Mouse (Mus musculus) left cerebral cortex, adult 2 months (tissue): Measurements from ENCODE around the gene Sparcl1. TPM values are rescaled to one million over a fixed set of nuclear protein-coding genes. Genes with fewer than 3 reads are reported as not detected.

Experiments used
- DNase-seq, 2 experiments: peaks; one replicate each; pipeline ENCODE4 v3.0.0; 2021 to 2022; ENCODE audit warnings: low spot score in 2 of 2, mixed read lengths in 1 of 2; ENCODE audit errors: extremely low spot score in 1 of 2
- H3K27ac ChIP-seq: fragments of 200-600 bp; 2 replicates; pipeline ENCODE4 v1.8.1; 2022
- H3K4me3 ChIP-seq: fragments of 200-600 bp; 2 replicates; pipeline ENCODE4 v1.8.1; 2022
- CTCF ChIP-seq: fragments of 200-600 bp; IDR thresholded peaks from 2 replicates; pipeline ENCODE4 v1.8.1; 2022; ENCODE audit warnings: antibody characterized with exemption, mild to moderate bottlenecking, moderate library complexity
- intact Hi-C: fragments of 180-260 bp; cut with DNase I; formaldehyde crosslinking; loops from one replicate; pipeline ENCODE4 v1.15.1; 2025
- total RNA-seq, 2 experiments: library from RNA; stranded (reverse); gene quantifications; 2 replicates each; pipeline ENCODE4 v1.2.3; 2021

The Sparcl1 gene
- total RNA-seq, 2 experiments from 2014 or later = 1,525 to 1,546 TPM

- intact Hi-C loops = no loop called here
- DNase-seq = no peak
- no peak within 1 kb of the TSS for H3K27ac ChIP-seq
- no peak within 1 kb of the TSS for H3K4me3 ChIP-seq
- no peak for TF ChIP-seq CTCF
Measured at GRCm38 (mm10) chr5:104077508-104077907, 36.0 kb downstream of the Sparcl1 start, which contains the start of gene Gm17660. Gm17660 (minus strand) TSS chr5:104077608.

DNA sequence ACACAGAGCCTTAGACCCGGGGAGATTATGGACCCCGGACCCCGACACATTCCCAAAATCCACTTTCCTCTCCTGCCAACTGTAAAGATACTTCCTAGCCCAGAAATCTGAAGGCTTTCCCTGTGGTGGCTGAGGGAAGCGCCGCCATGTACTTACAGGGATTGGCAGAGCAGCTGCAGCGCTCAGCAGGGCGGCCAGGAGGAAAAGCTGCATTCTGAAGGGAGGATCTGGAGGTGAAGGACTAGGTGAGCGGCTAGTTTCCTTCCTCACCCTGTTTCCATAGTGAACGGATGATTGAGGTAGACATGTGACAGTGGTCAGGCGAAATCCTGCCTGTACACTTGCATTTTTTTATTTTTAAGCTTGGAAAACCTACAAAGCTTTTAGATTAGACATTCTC lies 37.2 kb downstream of the Sparcl1 start:
- Histone ChIP-seq H3K4me3 (no peak overlapping the region), H3K27ac (no peak overlapping the region)
- intact Hi-C loops = no loop called here
- DNase-seq = no peak
- peak; percentile 7; the same call in 1 of the 2 replicates for TF ChIP-seq CTCF

DNA sequence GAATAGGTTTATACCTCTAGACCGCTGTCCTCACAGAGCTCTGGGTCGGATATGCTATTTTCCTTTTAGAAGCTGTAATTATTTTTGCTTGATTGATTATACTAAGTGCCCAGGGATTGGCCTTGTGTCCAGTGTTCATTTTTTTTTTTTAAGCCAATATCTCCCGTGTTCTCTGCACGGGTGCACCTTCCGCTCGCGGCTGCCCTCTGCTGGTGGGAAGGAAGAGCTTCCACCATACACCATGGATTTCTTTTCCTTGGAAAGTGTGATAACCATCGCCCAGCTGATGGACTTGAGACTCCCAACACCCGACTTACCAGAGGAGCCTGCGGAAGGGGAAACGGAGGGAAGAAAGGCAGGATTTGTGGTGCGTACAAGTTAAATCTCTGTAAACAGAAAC lies 39.1 kb downstream of the Sparcl1 start:
- peak; percentile 85 for TF ChIP-seq CTCF
- no peak overlapping the region for H3K27ac ChIP-seq
- peak; percentile 53 to 74 for DNase-seq
- intact Hi-C loops = loop anchor here (2.0 to 5.0 kb wide), 2 partner anchors 28 to 263 kb away; partner anchors contain the start of gene Nudt9
- peak overlapping the region; percentile 6; the same call in 1 of the 2 replicates for H3K4me3 ChIP-seq

- DNase-seq = no peak
- H3K27ac ChIP-seq = no peak overlapping the region
- no peak for TF ChIP-seq CTCF
- no peak overlapping the region for H3K4me3 ChIP-seq
- intact Hi-C loops = loop anchor here (2.0 to 5.0 kb wide), 2 partner anchors 27 to 264 kb away; partner anchors contain the start of gene Nudt9
Measured at GRCm38 (mm10) chr5:104073602-104074001, 39.9 kb downstream of the Sparcl1 start.

DNA sequence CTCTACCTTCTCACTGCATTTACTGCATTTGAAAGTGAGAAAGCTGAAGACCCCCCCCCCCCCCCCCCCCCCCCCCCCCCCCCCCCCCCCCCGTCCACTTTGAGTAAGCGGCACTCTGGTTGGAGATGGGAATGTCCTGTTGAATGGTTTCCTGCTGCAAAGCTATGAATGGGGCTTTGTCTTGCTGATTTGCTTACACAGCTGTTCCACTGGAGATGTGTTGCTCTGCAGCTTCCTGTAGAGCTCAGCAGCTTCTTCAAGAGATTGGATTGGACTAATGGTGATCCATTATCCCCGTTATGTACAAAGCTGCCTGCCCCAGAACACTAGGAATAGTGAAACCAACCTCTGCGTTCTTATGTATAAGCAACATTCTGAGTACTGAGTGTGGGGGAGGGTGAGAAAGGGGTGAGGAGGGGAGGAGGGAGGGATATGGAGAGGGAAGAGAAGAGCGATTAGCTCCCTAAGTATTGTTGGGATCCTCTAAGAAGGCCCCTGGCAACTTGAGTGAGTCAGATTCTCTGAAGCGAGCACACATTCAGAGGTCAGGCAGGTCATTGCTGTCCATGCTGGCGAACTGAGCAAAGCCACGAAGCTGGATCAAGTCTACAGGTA lies 41.2 kb downstream of the Sparcl1 start:
- intact Hi-C loops = loop anchor here (5.0 kb wide), 1 partner anchor 265 kb away; no protein-coding TSS in a partner anchor
- Histone ChIP-seq H3K4me3 (no peak overlapping the region), H3K27ac (no peak overlapping the region)
- TF ChIP-seq CTCF = no peak
- no peak for DNase-seq

- no peak for TF ChIP-seq CTCF
- no peak for DNase-seq
- intact Hi-C loops = loop anchor here (5.0 kb wide), 1 partner anchor 266 kb away; no protein-coding TSS in a partner anchor
- H3K4me3 ChIP-seq = no peak overlapping the region
- H3K27ac ChIP-seq = no peak overlapping the region
Measured at GRCm38 (mm10) chr5:104071048-104071447, 42.5 kb downstream of the Sparcl1 start.

DNA sequence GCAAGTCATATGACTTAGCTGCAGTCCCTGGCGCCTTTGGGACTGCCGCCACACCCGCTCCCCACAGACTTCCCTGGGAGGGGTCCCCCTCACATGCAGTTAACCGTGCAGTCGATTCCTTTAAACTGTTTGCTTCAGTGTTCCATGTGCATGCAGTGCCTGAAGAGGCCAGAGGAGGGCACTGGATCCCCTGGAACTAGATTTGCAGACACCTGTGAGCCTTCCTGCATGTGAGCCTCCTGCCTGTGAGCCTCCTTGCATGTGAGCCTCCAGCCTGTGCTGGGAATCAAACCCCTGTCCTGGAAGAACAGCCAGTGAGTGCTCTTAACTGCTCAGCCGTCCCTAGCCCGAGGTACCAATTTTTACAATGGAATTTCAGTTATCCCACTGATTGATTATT lies 44.8 kb downstream of the Sparcl1 start:
- no peak overlapping the region for H3K4me3 ChIP-seq
- peak in 1 of 2 experiments; percentile 41 for DNase-seq
- H3K27ac ChIP-seq = no peak overlapping the region
- peak; percentile 61 for TF ChIP-seq CTCF
- intact Hi-C loops = no loop called here

DNA sequence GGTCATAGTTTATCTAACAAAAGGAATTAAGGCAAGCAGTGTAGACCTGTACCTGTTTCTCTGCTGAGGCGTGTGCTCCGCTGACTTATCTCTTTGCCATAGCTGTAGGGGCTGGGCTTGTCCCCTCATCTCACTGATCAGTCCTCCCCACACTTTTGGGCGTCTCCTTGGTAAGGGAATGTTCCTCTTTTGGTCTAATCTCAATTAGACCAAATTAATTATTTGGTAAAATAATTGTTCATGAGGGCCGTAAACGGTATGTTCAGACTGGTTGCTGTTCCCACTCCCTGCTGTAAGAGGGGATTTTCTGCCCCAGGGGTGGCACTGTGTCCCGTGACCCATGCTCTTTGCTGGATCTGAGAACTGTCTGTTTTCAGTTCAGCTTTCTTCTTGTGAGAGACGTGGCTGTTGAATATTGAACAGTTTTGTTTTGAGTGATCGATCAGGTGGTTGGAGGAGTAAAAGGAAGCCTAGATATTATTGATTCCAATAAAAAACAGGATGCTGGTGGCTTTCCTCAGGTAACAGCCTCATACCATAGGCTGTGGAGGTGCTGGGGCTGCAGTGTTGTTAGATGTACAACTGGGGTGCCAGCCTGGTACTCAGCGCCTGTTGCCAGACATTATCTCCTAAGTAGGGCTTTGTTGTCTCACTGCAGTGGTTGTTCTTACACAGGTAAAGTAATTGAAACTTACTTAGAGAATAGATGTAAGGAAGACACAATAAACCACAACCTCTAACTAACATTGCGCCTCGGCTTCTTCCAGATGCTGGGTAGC lies 50.6 kb downstream of the Sparcl1 start:
- H3K4me3 ChIP-seq = no peak overlapping the region
- no peak for DNase-seq
- H3K27ac ChIP-seq = peak overlapping the region; percentile 37; the same call in 1 of the 2 replicates
- TF ChIP-seq CTCF = no peak
- intact Hi-C loops = no loop called here

DNA sequence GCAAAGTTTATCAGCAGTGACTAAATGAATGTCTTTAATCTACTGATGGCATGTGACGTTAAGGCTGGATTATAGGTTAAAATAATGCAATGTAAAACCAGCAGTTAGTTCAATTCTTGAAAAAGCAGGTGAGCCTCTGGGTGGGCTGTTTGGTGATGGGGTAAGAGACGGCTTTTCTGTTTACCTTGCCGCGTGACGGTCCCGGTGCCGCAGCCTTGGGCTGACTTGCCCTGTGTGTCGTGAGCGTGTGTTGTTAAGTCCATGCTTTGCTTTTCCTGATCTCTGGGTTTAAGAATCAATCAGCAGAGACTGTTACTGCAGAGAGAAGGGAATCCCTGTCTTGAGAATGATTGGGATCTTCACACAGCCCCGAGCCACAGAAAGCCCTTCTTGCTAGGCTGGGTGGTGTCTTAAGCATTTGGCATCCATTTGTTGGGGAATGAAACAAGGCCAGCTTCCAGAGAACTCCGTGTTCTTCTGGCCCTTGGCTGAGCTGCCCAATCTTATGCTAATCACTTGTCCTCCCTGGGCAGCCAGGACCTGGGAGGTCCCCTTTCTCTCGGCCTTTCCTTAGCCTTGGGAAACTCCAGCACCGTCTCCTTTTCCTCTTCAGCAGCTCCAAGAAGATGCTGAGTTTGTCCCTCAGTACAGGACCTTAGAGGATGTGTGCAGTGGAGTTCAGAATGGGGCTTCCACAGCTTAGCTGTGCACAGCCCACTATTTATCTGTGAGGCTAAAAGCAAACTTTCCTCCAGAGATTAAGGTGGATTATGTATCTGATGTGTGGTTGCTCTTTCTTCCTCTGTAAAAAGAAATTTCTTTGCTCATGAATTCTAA lies 51.4 kb downstream of the Sparcl1 start:
- intact Hi-C loops = no loop called here
- Histone ChIP-seq H3K27ac (peak overlapping the region; percentile 37; the same call in 1 of the 2 replicates), H3K4me3 (no peak overlapping the region)
- DNase-seq = no peak
- no peak for TF ChIP-seq CTCF

DNA sequence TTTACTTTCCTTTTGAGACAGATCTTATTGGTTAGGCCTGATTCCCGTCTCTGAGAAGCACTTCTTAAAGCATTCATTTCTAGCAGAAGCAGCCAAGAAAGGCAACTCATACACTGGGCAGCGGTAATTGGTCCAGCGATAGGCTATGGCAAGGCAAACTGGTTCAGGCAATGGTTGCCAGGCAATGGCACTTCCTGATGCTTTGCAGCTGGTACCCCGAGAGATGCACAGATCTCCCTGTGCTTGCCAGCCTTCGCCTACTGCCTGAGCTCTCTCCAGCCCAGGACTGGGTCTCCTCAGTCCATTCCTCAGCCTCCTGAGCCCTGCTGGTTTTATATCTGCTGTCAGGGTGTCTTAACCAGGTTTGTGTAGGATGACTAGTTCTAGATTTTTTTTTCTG lies 53.1 kb downstream of the Sparcl1 start:
- Histone ChIP-seq H3K4me3 (no peak overlapping the region), H3K27ac (peak overlapping the region; percentile 30; the same call in 1 of the 2 replicates)
- intact Hi-C loops = no loop called here
- no peak for DNase-seq
- TF ChIP-seq CTCF = no peak

DNA sequence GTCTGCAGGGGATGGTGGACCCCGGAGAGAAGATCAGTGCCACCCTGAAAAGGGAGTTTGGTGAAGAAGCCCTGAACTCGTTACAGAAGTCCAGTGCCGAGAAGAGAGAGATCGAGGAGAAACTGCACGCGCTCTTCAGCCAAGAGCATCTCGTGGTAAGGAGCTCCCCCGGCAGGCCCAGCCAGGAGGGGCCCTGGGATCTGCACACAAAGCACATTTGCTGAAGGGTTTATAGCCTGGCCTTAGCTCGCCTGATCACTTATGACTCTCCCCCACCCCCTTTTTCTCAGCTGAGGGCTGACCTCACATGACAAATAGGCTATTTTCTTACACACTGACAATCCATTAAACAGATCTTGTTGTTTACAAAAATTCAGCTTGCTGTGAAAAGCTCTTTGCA lies 53.9 kb downstream of the Sparcl1 start:
- peak overlapping the region; percentile 36; the same call in 1 of the 2 replicates for H3K27ac ChIP-seq
- DNase-seq = no peak
- H3K4me3 ChIP-seq = no peak overlapping the region
- TF ChIP-seq CTCF = no peak; the same call in 1 of the 2 replicates
- intact Hi-C loops = no loop called here
